Mouse (Mus musculus) olfactory bulb, adult 2 months (tissue): ENCODE results near the gene Slc13a2.

Experiments used
- CTCF ChIP-seq: fragments of 200-500 bp; IDR thresholded peaks from 2 replicates; pipeline ENCODE4 v1.5.1; 2012; ENCODE audit warnings: low read depth, mild to moderate bottlenecking, low read length, moderate library complexity; ENCODE audit not compliant: insufficient read depth
- POLR2A ChIP-seq: fragments of 200-500 bp; IDR thresholded peaks from 2 replicates; pipeline ENCODE4 v1.6.1; 2012; ENCODE audit warnings: mild to moderate bottlenecking, low read depth, low read length, moderate library complexity; ENCODE audit not compliant: insufficient read depth

DNA sequence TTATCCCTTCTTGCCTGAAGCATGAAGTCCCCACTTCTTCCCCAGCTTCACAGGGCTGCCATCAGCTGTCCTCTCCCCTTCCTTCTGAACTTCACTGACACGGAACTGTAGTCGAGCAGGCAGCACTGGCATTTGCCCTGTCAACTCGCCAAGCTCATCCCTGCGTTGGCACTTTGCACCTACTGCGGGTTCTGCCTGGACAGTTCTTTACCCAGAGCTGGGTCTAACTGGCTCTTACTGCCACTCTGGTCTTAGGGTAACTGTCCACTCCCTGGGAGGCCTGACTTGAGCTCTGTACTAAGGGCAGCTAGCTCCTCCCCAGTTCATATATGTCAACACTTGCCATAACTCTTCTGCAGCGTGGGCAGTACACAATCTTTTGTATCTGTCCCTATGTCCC lies 5.2 kb downstream of the Slc13a2 start:
- TF ChIP-seq CTCF (no peak), POLR2A (no peak)
